Mouse (Mus musculus) urinary bladder, postnatal 10 days (tissue): ENCODE results near the gene Rsph3b.
"Not testable (repeated sequence)": the region's sequence is repeated elsewhere in the genome, so short reads cannot be mapped to it uniquely, and the experiment has no call there.

Experiments
- DNase-seq: peaks from one replicate; pipeline ENCODE4 v3.0.0; 2022; ENCODE audit warnings: low spot score

The Rsph3b gene

DNA sequence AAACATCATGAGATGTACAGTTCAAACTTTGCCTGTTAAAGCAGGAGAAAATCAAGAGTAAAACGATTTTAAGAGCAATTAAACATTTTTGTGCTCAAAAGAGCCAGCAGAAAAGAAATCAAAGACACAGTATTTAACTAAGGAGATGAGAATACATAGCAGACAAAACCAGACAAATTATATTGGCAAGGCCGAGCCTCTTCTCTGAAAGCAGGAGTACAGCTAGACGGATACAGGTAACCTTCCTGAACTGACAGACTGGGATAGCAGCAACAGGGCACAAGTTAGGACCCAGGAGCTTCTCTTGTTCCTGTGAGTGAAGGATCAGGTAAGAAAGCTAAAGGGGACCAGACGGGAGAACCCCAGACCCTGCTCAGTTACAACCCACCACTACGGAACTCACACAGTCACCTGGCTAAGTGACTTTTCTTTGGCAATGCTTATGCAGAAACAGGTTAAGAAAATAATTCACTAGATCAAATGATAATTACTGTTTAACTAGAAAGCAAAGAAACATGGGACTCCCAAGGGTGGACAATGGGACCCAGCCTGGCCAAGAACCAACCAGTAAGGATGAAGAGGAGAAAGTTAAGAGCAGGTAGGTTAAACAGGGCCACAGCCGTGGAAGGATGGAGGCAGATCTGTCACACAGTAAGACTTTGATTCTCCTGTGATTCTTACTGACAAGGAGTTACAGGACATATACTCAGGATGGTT lies 11.2 kb upstream of the Rsph3b start:
- not testable (repeated sequence) for DNase-seq

DNA sequence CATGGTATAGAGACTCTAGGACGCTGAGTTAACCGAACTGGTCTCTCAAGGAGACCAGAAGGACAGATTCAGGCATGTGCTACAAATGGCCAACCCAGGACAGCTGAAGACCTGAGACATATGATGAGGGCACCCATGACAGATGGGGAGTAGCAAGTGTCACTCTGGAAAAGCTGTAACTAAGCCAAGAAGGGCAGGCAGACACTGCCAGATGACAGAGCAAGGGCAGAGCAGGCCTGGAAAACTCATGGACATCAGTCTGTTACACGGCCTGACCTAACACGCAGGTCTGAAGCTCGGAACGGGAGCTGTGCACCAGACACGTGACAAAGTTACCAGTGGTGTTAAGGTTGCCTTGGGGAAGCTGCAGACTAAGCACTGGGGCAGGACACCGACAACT lies 10.4 kb upstream of the Rsph3b start:
- not testable (repeated sequence) for DNase-seq

GRCm38 (mm10) chr17:6948769-6949228 lies 317 bp upstream of the Rsph3b start:
- DNase-seq, result not testable (repeated sequence)

- DNase-seq, result not testable (repeated sequence)
Measured at GRCm38 (mm10) chr17:6947637-6947983, 872 bp downstream of the Rsph3b start.

DNA sequence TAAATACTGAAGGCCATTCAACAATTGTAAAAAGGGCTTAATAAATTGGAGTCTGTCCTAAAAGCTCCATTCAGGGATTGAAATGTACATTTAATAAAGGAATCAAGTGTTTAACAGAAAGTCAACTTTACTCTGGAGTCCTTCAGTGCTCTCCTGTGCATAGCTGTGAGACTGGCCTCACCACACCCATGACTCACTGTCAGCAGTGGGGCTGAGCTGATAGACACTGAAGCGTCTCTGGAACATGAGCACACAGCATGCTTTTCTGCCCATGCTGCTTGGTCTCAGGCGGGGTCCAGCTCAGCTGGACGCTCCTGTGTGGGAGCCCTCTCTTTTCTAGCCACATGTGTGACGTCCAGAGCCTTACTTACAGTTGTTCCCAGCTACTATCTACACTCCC lies 5.9 kb downstream of the Rsph3b start:
- DNase-seq, result not testable (repeated sequence)

- not testable (repeated sequence) for DNase-seq
Measured at GRCm38 (mm10) chr17:6931625-6932024, 16.9 kb downstream of the Rsph3b start.

DNA sequence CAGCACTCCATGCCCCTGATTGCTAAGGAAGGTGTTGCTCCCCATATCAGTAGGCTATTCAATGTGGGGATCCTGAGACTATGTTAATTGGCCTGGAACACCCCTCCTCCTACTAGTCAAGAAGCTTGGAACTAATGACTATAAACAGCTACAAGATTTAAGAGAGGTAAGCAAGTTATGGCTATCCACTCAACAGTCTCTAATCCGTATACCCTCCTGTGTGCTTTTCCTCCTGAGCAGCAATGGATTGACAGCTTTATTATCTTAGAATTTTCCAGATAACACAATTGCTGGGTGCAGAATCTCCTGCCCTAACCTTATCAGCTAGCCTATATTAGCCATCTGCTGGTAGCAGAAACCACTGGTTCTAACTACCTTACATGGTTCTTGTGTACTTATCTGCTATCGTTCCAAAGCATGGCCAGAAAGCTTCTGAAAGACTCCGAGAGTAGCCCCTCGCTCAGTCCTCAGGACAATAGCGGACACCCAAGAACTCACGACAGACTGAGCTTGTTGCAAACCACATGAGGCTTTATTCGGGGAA lies 28.1 kb downstream of the Rsph3b start:
- not testable (repeated sequence) for DNase-seq

DNA sequence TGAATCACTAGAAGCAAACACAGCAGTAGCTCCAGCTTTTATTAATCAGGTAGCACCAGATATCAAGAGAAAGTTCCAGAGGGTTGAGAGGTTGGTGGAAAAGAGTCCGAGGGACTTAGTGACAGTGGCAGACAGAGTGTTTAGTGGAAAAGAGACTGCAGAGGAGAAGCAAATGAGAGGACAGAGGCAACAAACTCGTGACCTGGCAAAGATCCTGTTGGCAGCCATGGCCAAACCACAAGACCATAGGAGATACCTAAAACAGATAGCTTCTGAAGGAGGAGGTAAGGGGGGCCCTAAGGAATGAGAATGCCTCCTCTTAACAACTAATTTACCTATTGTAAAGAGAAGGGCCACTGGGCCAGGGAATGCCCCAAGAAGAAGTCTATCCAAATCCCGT lies 29.1 kb downstream of the Rsph3b start:
- DNase-seq, result not testable (repeated sequence)

DNA sequence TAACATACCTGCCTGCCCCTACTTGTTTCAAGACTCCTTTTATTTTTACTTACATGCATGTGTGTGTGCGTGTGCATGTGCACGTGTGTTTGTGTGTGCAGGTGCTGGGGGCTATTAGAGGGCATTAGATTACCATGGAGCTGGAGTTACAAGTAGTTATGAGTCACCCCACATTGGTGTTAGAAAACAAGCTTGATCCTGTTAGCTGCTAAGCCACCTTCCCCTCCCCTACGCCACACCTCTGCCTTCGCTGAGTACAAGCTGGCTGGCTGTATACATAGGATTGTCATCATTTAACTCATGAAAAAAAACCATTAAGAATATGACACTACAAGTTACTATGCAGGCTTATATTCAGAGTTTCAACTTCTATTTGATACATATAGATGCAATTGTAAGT lies 33.2 kb downstream of the Rsph3b start:
- DNase-seq, result not testable (repeated sequence)

GRCm38 (mm10) chr17:6914066-6914465 lies 34.4 kb downstream of the Rsph3b start:
- DNase-seq, result not testable (repeated sequence)

- DNase-seq, result not testable (repeated sequence)
Measured at GRCm38 (mm10) chr17:6900361-6900760, 48.1 kb downstream of the Rsph3b start.

- not testable (repeated sequence) for DNase-seq
Measured at GRCm38 (mm10) chr17:6897996-6898562, 50.4 kb downstream of the Rsph3b start.

GRCm38 (mm10) chr17:6896756-6897155 lies 51.7 kb downstream of the Rsph3b start:
- DNase-seq, result no peak

DNA sequence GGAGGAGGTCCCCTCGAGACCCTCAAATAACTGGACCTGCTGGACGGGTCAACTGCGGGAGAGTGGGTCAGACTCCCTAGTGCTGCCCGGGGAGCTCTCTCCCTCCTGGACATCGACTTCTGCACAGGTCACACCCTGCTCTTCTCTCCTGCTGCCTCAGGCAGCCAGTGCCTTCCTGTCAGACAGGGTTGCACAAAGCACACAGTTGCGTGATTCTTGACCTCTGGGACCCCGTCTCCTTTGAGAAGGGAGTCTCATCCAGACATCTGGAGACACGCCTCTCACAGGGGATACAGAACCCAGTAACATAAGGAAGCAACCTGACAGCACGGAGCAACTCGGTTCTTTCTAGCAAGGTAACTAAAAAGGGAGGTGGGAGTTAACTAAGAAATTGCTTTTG lies 55.1 kb downstream of the Rsph3b start:
- no peak for DNase-seq

GRCm38 (mm10) chr17:6891966-6892934 lies 56.2 kb downstream of the Rsph3b start:
- DNase-seq, result no peak

DNA sequence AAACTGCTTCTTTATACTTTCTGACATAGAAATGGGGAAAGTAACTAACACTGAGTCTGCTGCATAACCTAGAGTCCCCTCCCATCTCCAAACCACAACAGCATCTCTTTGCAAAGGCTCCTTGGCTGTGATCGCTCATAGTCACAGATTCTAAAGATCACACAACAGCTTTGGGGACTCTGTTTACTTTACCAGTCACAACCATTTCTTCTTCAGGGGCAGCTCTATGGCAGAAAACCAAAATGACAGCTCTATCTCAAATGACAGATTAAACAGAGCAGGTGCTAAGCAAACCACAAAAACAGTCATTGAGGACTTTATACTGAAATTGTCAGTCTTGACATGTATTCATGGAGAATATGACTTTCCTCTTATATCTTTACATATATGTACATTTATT lies 62.0 kb downstream of the Rsph3b start:
- DNase-seq, result no peak

GRCm38 (mm10) chr17:6884531-6884930 lies 64.0 kb downstream of the Rsph3b start:
- no peak for DNase-seq

DNA sequence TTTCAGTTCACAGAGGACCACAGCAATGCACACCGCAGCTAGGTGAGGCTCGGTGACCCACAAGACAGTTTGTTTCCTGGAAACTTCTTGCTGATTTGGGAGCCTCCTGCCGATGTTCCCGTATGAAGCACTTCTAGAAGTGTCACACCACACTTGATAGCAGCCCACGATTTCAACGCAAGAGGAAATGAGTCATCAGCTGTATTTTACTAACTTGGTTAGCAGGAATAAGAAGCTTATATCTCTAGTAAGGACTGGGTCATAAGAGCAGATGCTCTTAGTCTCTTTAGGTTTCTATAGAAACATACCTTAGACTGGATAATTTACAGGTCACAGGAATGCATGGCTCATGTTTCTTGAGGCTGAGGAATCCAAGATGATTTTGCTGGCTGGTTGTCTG lies 67.2 kb downstream of the Rsph3b start:
- no peak for DNase-seq

DNA sequence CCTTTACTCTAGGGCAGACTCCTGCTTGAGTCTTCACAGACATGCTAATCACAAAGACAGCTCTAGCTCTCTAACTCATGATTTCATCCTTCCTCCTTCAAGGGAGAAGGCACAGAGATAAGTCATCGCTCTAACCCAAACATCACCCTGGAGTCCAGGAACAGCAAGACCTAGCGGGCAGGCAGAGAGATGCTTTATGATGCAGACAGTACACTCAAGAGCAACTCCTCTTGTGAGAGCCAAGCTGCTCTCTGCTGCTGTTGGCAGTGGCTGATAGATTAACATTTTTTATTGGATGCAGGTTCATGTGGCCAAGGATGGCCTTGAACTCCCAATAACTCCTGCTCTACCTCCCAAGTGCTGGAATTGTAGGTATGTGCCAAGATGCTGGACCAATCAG lies 77.1 kb downstream of the Rsph3b start:
- no peak for DNase-seq

DNA sequence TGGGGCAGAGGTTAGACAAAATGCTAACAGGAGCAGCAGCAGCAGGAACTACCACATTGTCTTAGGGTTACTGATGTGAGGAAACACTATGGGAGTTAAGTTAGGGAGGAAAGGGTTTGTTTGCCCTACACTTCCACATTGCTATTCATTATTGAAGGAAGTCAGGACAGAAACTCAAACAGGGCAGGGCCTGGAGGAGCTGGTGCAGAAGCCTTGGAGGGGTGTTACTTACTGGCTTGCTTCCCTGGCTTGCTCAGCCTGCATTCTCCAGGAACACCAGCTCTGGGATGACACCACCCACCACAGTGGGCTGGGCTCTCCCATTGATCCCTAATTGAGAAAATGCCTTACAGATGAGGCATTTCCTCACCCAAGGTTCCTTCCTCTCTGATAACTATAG lies 79.7 kb downstream of the Rsph3b start:
- DNase-seq, result no peak

- no peak for DNase-seq
Measured at GRCm38 (mm10) chr17:6867740-6868139, 80.7 kb downstream of the Rsph3b start.

- DNase-seq, result no peak
Measured at GRCm38 (mm10) chr17:6866576-6866975, 81.9 kb downstream of the Rsph3b start.
